Mouse (Mus musculus): ENCODE data around the gene Dnajb3.
"Not testable (repeated sequence)": the region's sequence is repeated elsewhere in the genome, so short reads cannot be mapped to it uniquely, and the experiment has no call there.

Dnajb3 gene

DNA sequence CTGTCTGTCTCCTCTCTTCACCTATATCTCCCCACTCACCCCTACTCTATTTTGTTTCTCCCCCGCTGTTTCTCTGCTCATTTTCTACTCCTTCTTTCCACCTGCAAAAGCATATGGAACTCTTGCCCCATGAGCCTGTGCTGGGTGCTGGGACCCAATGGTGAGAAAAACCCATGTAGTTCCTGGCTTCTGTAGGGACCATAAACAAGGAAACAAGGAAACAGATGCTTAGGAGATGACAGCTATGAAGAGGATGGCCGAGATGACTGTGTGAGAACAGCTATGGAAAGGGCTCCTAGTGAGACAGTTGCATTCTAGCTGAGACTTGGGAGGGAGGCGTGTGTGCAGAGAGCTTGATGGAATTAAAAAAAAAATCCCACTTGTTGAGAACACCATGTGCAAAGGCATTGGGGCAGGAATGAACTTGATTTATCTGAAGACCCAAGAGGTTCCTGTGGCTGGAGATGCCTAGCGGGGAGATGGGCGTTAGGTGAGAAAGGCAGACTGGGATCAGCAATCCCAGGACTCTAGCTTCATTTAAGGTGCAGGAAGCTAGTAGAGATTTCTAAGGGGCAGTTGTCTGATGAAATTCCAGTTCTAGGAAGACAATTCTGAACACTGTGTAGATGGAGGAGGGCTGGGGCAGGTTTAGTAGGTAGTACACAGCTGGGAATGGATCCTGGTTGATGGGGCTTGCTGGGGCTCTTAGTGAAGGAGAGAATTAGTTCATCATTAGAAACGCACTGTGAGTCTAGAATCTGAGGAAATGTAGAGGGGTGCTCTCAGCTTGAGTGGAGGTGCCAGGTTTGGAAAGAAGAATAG lies 25.6 kb upstream of the Dnajb3 start:
- DNase-seq: no peak

DNA sequence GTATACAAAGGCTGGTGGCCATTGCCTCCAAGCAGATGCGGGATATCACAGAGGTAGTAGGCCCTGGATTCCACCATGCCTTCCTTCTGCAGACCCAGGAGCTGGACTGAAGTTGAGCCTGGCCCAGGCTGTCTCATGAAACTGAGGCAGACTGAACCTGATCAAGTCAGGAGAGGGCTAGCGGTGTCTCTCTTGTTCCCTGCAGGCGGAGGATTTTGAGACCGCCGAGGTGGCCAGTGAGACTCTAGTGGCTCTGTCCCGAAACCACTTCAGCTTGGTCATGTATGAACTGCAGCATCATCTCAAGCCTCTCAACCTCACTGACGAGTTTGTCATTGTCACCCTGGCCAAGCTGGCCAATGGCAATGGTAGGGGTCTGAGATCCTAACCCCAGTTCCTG lies 24.8 kb upstream of the Dnajb3 start:
- no peak for DNase-seq

GRCm38 (mm10) chr1:88229986-88230385 lies 24.4 kb upstream of the Dnajb3 start:
- DNase-seq: no peak

GRCm38 (mm10) chr1:88229566-88229965 lies 24.0 kb upstream of the Dnajb3 start:
- DNase-seq: no peak

- no peak for DNase-seq
These were observed 22.5 kb upstream of the Dnajb3 start for GRCm38 (mm10) chr1:88228121-88228520.

DNA sequence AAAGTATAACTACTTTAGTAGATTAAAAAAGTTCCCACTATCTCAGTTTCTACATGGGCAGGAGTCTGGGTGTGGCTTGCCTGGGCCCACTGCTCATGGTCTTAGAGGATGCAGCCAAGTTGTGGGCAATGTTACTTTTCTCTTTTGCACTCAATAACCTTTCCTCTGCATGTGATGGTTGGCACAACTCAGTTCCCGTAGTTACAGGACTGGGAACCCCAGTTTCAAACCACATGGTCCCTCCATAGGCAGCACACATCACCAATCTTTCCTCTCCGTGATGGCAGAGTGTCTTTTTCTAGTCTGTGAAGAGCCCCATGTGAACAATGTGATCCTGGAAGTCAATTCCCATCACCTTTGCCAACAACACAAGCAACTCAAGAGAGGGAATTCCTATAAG lies 21.9 kb upstream of the Dnajb3 start:
- no peak for DNase-seq

DNA sequence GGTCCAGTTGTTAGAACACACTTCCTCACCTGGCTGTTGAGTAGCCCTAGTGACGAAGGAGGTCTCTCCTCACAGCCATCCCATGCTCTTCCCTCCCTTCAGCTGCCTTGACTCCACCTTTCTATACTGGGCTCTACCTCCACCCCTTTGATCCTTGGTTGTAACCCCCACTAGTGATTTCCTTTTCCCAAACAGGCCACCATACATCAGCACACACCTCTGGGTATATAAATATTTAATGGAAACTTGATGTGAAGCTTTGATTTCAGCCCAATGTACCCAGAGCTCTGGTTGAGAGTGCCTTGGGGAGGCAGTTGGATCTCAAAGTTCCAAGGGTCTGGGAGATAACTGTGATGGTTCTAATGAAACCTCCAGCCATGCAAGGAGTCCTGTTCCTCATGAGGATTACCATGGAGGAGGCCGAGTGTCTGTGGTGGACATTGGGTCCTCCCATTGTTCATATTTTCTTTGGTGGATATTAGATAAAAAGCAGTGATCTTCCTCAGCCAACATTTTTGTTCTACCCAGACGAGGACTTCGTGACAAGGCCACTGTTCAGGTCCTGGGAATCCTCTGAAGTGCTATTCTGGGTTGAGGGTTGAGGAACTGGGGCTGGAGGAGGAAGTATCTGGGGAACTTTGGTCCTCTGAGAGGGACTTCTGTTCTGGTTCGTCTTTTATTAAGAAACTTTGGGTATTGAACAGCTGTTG lies 21.2 kb upstream of the Dnajb3 start, which contains the start of gene Mroh2a:
Mroh2a (plus strand) TSS at position 317 of the 710 bp plus-strand sequence.
- no peak for DNase-seq

DNA sequence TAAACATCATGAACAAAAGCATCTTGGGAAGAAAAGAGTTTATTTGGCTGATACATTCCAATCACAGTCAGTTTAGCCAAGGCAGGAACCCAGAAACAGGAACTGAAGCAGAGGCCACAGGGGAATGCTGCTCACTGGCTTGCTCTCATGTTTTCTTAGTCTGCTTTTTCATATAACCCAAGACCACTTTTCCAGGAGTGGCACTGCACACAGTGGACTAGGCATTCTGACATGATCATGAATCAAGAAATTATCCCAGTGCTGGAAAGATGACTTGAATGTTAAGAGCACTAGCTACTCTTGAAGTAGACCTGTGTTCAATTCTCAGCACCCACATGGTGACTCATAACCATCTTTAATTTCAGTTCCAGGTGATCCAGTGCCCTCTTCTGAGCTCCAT lies 20.2 kb upstream of the Dnajb3 start:
- no peak for DNase-seq

DNA sequence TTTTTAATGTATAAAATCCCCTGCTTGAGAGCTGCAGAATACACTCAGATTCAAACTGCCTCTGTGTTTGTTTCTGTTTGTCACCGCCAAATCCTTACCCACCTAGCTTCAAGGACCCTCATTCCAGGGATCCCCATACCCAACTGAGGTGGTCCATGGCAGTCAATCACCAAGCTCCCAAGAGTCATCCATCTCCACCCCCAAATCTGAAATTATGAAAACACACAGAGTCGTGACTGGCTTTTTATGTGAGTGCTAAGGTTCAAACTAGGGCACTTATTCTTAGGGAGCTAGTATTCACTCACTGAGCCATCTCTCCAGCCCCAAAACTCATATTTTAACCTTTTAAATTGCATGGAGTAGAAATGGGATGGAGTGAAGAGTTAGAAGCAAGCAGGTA lies 19.7 kb upstream of the Dnajb3 start:
- not testable (repeated sequence) for DNase-seq

- no peak for DNase-seq
These were observed 18.6 kb upstream of the Dnajb3 start for GRCm38 (mm10) chr1:88224029-88224776.

- no peak for DNase-seq
These were observed 18.0 kb upstream of the Dnajb3 start for GRCm38 (mm10) chr1:88223591-88223990.

DNA sequence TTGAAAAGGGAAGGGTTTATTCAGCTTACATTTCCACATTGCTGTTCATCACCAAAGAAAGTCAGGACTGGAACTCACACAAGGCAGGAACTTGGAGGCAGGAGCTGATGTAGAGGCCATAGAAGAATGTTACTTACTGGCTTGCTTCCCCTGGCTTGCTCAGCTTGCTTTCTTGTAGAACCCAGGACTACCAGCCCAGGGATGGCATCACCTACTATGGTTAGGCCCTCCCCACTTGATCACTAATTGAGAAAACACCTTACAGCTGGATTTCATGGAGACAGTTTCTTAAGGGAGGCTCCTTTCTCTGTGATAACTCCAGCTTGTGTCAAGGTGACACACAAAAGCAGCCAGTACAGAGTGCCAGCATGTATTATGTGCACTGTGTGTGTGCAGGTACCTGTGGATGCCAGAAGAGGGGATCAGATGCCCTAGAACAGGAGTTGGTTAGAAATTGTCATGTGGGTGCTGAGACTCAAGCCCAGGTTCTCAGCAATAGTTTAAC lies 17.5 kb upstream of the Dnajb3 start:
- DNase-seq: not testable (repeated sequence)

DNA sequence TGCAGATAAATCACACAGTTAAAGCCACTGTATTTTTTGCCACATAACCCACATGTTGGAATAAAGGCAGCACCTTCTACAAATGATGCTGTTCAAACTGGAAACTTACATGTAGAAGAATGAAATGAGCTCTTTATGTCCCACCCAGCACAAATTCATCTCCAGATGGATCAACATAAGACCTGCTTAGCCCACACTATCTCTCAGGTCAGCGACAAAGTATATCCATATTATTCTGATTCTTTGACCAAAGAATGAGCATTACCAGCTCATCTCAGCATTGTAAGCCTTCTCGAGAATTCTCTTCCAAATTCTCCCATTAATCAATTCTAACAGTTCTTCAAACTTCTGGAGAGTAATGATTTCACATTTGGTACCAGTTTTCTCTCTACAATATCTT lies 16.6 kb upstream of the Dnajb3 start:
- no peak for DNase-seq

- DNase-seq: no peak
These were observed 14.8 kb upstream of the Dnajb3 start for GRCm38 (mm10) chr1:88220336-88220735.

GRCm38 (mm10) chr1:88219054-88219453 lies 13.5 kb upstream of the Dnajb3 start:
- no peak for DNase-seq

DNA sequence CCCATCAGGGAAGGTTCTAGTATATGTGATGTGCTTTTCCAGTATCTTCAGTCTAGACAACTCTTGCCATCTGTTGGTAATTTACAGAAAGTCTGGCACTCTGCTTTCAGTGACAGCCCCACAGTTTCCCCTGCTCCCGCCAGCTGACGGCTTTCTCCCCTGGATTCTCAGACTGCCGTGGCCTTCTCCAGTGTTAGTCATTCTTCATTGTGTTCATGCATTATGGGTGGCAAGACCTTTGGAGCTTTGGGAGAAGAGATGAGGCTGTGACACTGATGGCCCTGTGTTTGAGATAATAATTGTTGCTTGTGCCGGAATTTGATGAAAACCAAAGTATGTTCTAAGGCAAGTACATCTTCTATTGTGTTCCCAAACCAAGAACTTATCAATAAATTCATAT lies 13.0 kb upstream of the Dnajb3 start:
- DNase-seq: no peak

DNA sequence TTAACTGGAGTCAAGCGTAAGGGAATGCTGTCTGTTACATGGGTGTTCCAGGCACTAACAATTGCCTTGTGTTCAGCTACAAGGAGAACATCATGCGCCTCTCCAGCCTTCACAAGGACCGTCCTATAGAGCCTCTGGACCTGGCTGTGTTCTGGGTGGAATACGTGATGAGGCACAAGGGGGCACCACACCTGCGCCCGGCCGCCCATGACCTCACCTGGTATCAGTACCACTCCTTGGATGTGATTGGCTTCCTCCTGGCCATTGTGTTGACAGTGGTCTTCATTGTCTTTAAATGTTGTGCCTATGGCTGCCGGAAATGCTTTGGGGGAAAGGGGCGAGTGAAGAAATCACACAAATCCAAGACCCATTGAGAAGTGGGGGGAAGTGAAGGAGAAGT lies 12.5 kb upstream of the Dnajb3 start:
- DNase-seq: no peak

DNA sequence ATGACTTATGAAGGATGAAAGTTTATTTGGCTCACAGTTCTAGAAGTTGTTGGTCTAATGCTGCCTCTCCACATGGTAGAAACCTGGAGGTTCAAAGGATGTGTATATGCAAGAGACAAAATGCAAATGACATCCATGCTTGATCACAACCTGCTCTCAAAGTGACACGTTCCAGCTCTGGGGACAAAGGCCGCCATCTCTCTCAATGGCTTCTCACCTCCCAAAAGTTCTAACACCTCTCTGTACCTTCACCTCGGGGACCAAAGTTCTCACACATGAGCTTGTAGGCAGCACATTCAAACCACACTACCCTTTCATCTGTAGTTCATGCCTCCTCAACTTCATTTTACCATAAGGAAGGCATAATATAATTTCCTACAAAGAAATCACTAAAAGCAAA lies 12.0 kb upstream of the Dnajb3 start:
- DNase-seq: no peak

- no peak for DNase-seq
These were observed 11.6 kb upstream of the Dnajb3 start for GRCm38 (mm10) chr1:88217144-88217543.

DNA sequence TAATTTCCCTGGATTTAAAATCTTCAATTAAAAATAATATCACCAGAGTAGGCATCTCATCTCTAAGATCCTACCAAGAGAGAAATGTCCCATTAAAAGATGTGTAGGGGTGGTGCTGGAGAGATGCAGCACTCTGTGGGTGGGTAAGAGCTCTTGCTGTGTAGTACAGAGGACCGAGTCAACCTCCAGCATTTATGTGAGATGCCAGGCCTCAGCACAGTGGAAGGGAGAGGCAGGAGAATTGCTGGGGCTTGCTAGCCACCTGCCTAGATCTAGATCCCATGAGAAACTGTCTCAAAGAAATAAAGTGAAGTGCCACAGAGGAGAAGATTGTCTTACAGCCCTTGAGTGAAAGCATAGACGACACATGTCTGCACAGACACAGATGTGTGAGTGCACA lies 11.0 kb upstream of the Dnajb3 start:
- DNase-seq: no peak

GRCm38 (mm10) chr1:88215466-88216380 lies 10.1 kb upstream of the Dnajb3 start:
- DNase-seq: no peak

GRCm38 (mm10) chr1:88214462-88214952 lies 8.9 kb upstream of the Dnajb3 start:
- no peak for DNase-seq

All from cerebellum, adult 8-10 months (tissue).